Mouse (Mus musculus): Measurements from ENCODE around the gene Cygb. TPM values are rescaled to one million over a fixed set of nuclear protein-coding genes. Genes with fewer than 3 reads are reported as not detected.
"Not testable (repeated sequence)": the region's sequence is repeated elsewhere in the genome, so short reads cannot be mapped to it uniquely, and the experiment has no call there.

Cygb gene
- polyA plus RNA-seq, 1 experiment from 2014 or later = 17.5 TPM

DNA sequence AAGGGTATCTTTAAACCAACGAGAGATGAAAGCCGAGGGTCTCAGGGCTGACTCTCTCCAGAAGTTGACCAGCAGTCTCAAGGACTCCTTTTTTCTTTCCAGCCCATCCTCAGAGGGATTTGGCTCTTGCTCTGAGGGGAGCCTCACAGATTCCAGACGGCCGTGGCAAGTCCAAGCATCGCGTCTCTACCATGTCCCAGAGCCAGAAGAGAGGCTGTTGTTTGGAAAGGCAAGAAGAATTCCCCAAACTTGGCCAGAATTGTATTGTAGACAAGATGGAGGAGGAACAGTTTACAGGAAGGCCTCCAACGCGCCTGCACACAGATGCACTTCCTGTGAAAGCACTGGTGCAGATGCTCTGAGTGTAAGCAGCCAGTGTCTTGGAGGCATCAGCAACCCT, 13.8 kb upstream of the Cygb start:
- peaks cover 2% of the 10 kb centered on the region for H3K4me1 ChIP-seq (replicated peaks; ENCODE audit: control insufficient read depth, insufficient read depth, low read length)
- H3K27me3 ChIP-seq (replicated peaks; ENCODE audit: control insufficient read depth, insufficient read depth, low read length) = no peaks in the 10 kb centered on the region
- no peak overlapping the region for H3K9ac ChIP-seq (ENCODE audit: low read depth, low read length)
- peaks cover 3% of the 10 kb centered on the region; the same call in 1 of the 2 replicates for H3K36me3 ChIP-seq (ENCODE audit: control insufficient read depth, insufficient read depth)
- 65% methylated on average over 8 of the region's 8 CpGs for WGBS
- ATAC-seq = no peak
- H3K9me3 ChIP-seq (ENCODE audit: control insufficient read depth) = no peaks in the 10 kb centered on the region
- no peak for TF ChIP-seq CTCF (IDR thresholded peaks at IDR 0.05; ENCODE audit: low read depth)
- no peak overlapping the region for H3K4me3 ChIP-seq (ENCODE audit: low read depth, low read length)
- H3K4me2 ChIP-seq (replicated peaks; ENCODE audit: low read depth) = no peak overlapping the region
- no peak overlapping the region for H3K27ac ChIP-seq (ENCODE audit: low read depth, low read length)

- not testable (repeated sequence) for H3K9me3 ChIP-seq (ENCODE audit: control insufficient read depth); H3K4me3 ChIP-seq (ENCODE audit: low read depth, low read length); H3K9ac ChIP-seq (ENCODE audit: low read depth, low read length); H3K36me3 ChIP-seq (ENCODE audit: control insufficient read depth, insufficient read depth); H3K4me1 ChIP-seq (replicated peaks; ENCODE audit: control insufficient read depth, insufficient read depth, low read length); H3K4me2 ChIP-seq (replicated peaks; ENCODE audit: low read depth); H3K27me3 ChIP-seq (replicated peaks; ENCODE audit: control insufficient read depth, insufficient read depth, low read length); ATAC-seq; H3K27ac ChIP-seq (ENCODE audit: low read depth, low read length)
- 60% methylated on average over 3 of the region's 5 CpGs for WGBS
Measured at GRCm38 (mm10) chr11:116667012-116667411, 12.9 kb upstream of the Cygb start.

DNA sequence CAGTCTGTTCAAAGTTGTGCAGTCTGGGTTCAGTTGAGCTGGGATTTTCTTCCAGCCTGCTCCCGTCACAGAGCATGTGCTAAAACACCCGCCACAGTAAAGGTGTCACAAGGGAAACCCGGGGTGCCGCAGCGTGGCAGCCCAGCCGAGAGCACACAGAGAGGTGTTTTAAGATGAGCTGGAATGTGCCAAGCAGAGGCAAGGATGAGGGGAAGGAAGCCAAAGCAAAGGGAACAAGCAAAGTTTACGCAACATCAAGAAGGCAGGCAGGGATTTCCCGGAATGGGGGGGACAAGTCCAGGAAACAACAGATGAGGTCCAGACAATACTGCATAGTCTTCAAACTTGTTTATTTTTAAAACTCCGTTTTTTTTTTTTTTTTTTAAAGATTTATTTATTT, 12.5 kb upstream of the Cygb start:
- Histone ChIP-seq H3K4me2 (replicated peaks; ENCODE audit: low read depth) (no peak overlapping the region), H3K4me3 (ENCODE audit: low read depth, low read length) (no peak overlapping the region)
- no peak for TF ChIP-seq CTCF (IDR thresholded peaks at IDR 0.05; ENCODE audit: low read depth)

DNA sequence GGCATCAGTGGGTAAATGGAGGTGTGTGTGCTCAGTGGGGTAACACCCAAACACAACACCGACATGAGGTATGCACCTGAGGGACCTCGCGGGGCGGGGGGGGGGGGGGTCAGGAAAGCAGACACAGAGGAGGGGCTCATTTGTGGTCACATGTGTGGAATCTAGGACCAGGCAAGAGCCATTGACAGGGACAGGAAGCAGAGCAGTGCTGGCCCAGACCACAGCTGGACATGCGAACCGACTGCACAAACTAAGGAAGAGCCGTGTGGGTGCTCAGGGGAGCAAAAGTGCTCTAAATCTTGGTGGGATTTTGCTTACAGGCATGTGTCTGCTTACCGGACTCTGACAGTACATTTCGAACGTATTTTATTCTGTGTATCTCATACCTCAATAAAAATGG, 11.2 kb upstream of the Cygb start:
- Histone ChIP-seq H3K36me3 (ENCODE audit: control insufficient read depth, insufficient read depth) (no peaks in the 10 kb centered on the region), H3K4me3 (ENCODE audit: low read depth, low read length) (no peak overlapping the region), H3K27me3 (replicated peaks; ENCODE audit: control insufficient read depth, insufficient read depth, low read length) (no peaks in the 10 kb centered on the region; the same call in 1 of the 2 replicates), H3K9me3 (ENCODE audit: control insufficient read depth) (no peaks in the 10 kb centered on the region), H3K27ac (ENCODE audit: low read depth, low read length) (no peak overlapping the region), H3K4me2 (replicated peaks; ENCODE audit: low read depth) (no peak overlapping the region), H3K9ac (ENCODE audit: low read depth, low read length) (no peak overlapping the region), H3K4me1 (replicated peaks; ENCODE audit: control insufficient read depth, insufficient read depth, low read length) (no peaks in the 10 kb centered on the region; the same call in none of the 2 replicates)
- 73% methylated on average over 10 of the region's 10 CpGs for WGBS
- no peak for TF ChIP-seq CTCF (IDR thresholded peaks at IDR 0.05; ENCODE audit: low read depth)
- ATAC-seq = no peak

More for the DNA sequence above, 12.5 kb upstream of the Cygb start:
- H3K4me1 ChIP-seq (replicated peaks; ENCODE audit: control insufficient read depth, insufficient read depth, low read length) = peaks cover 2% of the 10 kb centered on the region
- H3K27me3 ChIP-seq (replicated peaks; ENCODE audit: control insufficient read depth, insufficient read depth, low read length) = no peaks in the 10 kb centered on the region; the same call in 1 of the 2 replicates
- no peak overlapping the region for H3K27ac ChIP-seq (ENCODE audit: low read depth, low read length)
- ATAC-seq = no peak
- no peaks in the 10 kb centered on the region for H3K9me3 ChIP-seq (ENCODE audit: control insufficient read depth)
- no peaks in the 10 kb centered on the region for H3K36me3 ChIP-seq (ENCODE audit: control insufficient read depth, insufficient read depth)
- H3K9ac ChIP-seq (ENCODE audit: low read depth, low read length) = no peak overlapping the region
- 66% methylated on average over 9 of the region's 9 CpGs for WGBS

- TF ChIP-seq CTCF (IDR thresholded peaks at IDR 0.05; ENCODE audit: low read depth) = no peak
- Histone ChIP-seq H3K36me3 (ENCODE audit: control insufficient read depth, insufficient read depth) (no peaks in the 10 kb centered on the region), H3K4me1 (replicated peaks; ENCODE audit: control insufficient read depth, insufficient read depth, low read length) (peaks cover 11% of the 10 kb centered on the region), H3K27ac (ENCODE audit: low read depth, low read length) (no peak overlapping the region), H3K4me2 (replicated peaks; ENCODE audit: low read depth) (no peak overlapping the region), H3K9ac (ENCODE audit: low read depth, low read length) (no peak overlapping the region), H3K9me3 (ENCODE audit: control insufficient read depth) (no peaks in the 10 kb centered on the region), H3K27me3 (replicated peaks; ENCODE audit: control insufficient read depth, insufficient read depth, low read length) (no peaks in the 10 kb centered on the region; the same call in 1 of the 2 replicates), H3K4me3 (ENCODE audit: low read depth, low read length) (no peak overlapping the region)
- ATAC-seq = no peak
- 66% methylated on average over 8 of the region's 8 CpGs for WGBS
Measured at GRCm38 (mm10) chr11:116661948-116662377, 7.8 kb upstream of the Cygb start.

- H3K4me1 ChIP-seq (replicated peaks; ENCODE audit: control insufficient read depth, insufficient read depth, low read length) = peaks cover 11% of the 10 kb centered on the region
- H3K9me3 ChIP-seq (ENCODE audit: control insufficient read depth) = no peaks in the 10 kb centered on the region
- H3K4me3 ChIP-seq (ENCODE audit: low read depth, low read length) = no peak overlapping the region
- H3K27ac ChIP-seq (ENCODE audit: low read depth, low read length) = no peak overlapping the region
- H3K36me3 ChIP-seq (ENCODE audit: control insufficient read depth, insufficient read depth) = no peaks in the 10 kb centered on the region
- ATAC-seq = no peak
- 44% methylated on average over 13 of the region's 13 CpGs for WGBS
- H3K27me3 ChIP-seq (replicated peaks; ENCODE audit: control insufficient read depth, insufficient read depth, low read length) = no peaks in the 10 kb centered on the region; the same call in 1 of the 2 replicates
- no peak overlapping the region for H3K9ac ChIP-seq (ENCODE audit: low read depth, low read length)
- H3K4me2 ChIP-seq (replicated peaks; ENCODE audit: low read depth) = no peak overlapping the region
- no peak for TF ChIP-seq CTCF (IDR thresholded peaks at IDR 0.05; ENCODE audit: low read depth)
Measured at GRCm38 (mm10) chr11:116661291-116661947, 7.3 kb upstream of the Cygb start.
